Mouse (Mus musculus): ENCODE measurements around the gene Arid5b.

Gene Arid5b

GRCm38 (mm10) chr10:68164723-68165706 is 113.5 kb downstream of the Arid5b start:
- DNase-seq (ENCODE audit: low spot score in 2 of 2): no peak

GRCm38 (mm10) chr10:68164137-68164536 is 114.4 kb downstream of the Arid5b start:
- no peak for DNase-seq (ENCODE audit: low spot score in 2 of 2)

GRCm38 (mm10) chr10:68159759-68160158 is 118.8 kb downstream of the Arid5b start:
- DNase-seq (ENCODE audit: low spot score in 2 of 2): no peak

- DNase-seq (ENCODE audit: low spot score in 2 of 2): no peak
These were observed 120.0 kb downstream of the Arid5b start for GRCm38 (mm10) chr10:68158555-68158954.

- no peak for DNase-seq (ENCODE audit: low spot score in 2 of 2)
These were observed 121.0 kb downstream of the Arid5b start for GRCm38 (mm10) chr10:68157511-68157910.

- no peak for DNase-seq (ENCODE audit: low spot score in 2 of 2)
These were observed 121.8 kb downstream of the Arid5b start for GRCm38 (mm10) chr10:68156646-68157245.

- no peak for DNase-seq (ENCODE audit: low spot score in 2 of 2)
These were observed 122.4 kb downstream of the Arid5b start for GRCm38 (mm10) chr10:68156159-68156558.

GRCm38 (mm10) chr10:68155431-68156119 is 123.0 kb downstream of the Arid5b start:
- no peak for DNase-seq (ENCODE audit: low spot score in 2 of 2)

- no peak for DNase-seq (ENCODE audit: low spot score in 2 of 2)
These were observed 124.3 kb downstream of the Arid5b start for GRCm38 (mm10) chr10:68154046-68154765.

GRCm38 (mm10) chr10:68153344-68154045 is 125.0 kb downstream of the Arid5b start:
- DNase-seq (ENCODE audit: low spot score in 2 of 2): no peak

GRCm38 (mm10) chr10:68148495-68148894 is 130.0 kb downstream of the Arid5b start:
- DNase-seq (ENCODE audit: low spot score in 2 of 2): no peak

GRCm38 (mm10) chr10:68147730-68148129 is 130.8 kb downstream of the Arid5b start:
- no peak for DNase-seq (ENCODE audit: low spot score in 2 of 2)

GRCm38 (mm10) chr10:68146842-68147241 is 131.7 kb downstream of the Arid5b start:
- peak; percentile 53 to 82 for DNase-seq (ENCODE audit: low spot score in 2 of 2)

GRCm38 (mm10) chr10:68145286-68145950 is 133.1 kb downstream of the Arid5b start:
- DNase-seq (ENCODE audit: low spot score in 2 of 2): no peak

GRCm38 (mm10) chr10:68142501-68142900 is 136.0 kb downstream of the Arid5b start:
- DNase-seq (ENCODE audit: low spot score in 2 of 2): no peak

- no peak for DNase-seq (ENCODE audit: low spot score in 2 of 2)
These were observed 137.0 kb downstream of the Arid5b start for GRCm38 (mm10) chr10:68141567-68141966.

GRCm38 (mm10) chr10:68140871-68141270 is 137.7 kb downstream of the Arid5b start:
- DNase-seq (ENCODE audit: low spot score in 2 of 2): no peak

GRCm38 (mm10) chr10:68140306-68140705 is 138.2 kb downstream of the Arid5b start:
- DNase-seq (ENCODE audit: low spot score in 2 of 2): no peak

GRCm38 (mm10) chr10:68138123-68138522 is 140.4 kb downstream of the Arid5b start:
- no peak for DNase-seq (ENCODE audit: low spot score in 2 of 2)

- DNase-seq (ENCODE audit: low spot score in 2 of 2): no peak
These were observed 141.2 kb downstream of the Arid5b start for GRCm38 (mm10) chr10:68137151-68137833.
